Mouse (Mus musculus) lung, postnatal 14 days (tissue): ENCODE measurements around the gene Rxfp3.

Experiments used
- DNase-seq: peaks from one replicate; pipeline ENCODE4 v3.0.0; 2021

Rxfp3 gene

GRCm38 (mm10) chr15:11037711-11038110, at the start of gene Rxfp3:
Rxfp3 (minus strand) TSS chr15:11037991.
- DNase-seq, result no peak

GRCm38 (mm10) chr15:11084993-11085365, 47.2 kb upstream of the Rxfp3 start:
- no peak for DNase-seq

- no peak for DNase-seq
Measured at GRCm38 (mm10) chr15:11084241-11084992, 46.6 kb upstream of the Rxfp3 start.

- DNase-seq, result no peak
Measured at GRCm38 (mm10) chr15:11083678-11084077, 45.9 kb upstream of the Rxfp3 start.

- no peak for DNase-seq
Measured at GRCm38 (mm10) chr15:11082961-11083569, 45.3 kb upstream of the Rxfp3 start.

- DNase-seq, result no peak
Measured at GRCm38 (mm10) chr15:11075726-11076361, 38.1 kb upstream of the Rxfp3 start.

GRCm38 (mm10) chr15:11067891-11068290, 30.1 kb upstream of the Rxfp3 start:
- DNase-seq, result no peak

- no peak for DNase-seq
Measured at GRCm38 (mm10) chr15:11066299-11066698, 28.5 kb upstream of the Rxfp3 start.

GRCm38 (mm10) chr15:11065528-11066171, 27.9 kb upstream of the Rxfp3 start:
- DNase-seq, result no peak

GRCm38 (mm10) chr15:11064558-11065411, 27.0 kb upstream of the Rxfp3 start, which contains the start of gene Adamts12:
Adamts12 (plus strand) TSS chr15:11064790.
- DNase-seq, result peak; percentile 62

GRCm38 (mm10) chr15:11064160-11064557, 26.4 kb upstream of the Rxfp3 start:
- DNase-seq, result no peak

- DNase-seq, result no peak
Measured at GRCm38 (mm10) chr15:11062903-11063302, 25.1 kb upstream of the Rxfp3 start.

GRCm38 (mm10) chr15:11054440-11055080, 16.8 kb upstream of the Rxfp3 start:
- DNase-seq, result no peak

- DNase-seq, result no peak
Measured at GRCm38 (mm10) chr15:11053678-11054439, 16.1 kb upstream of the Rxfp3 start.

GRCm38 (mm10) chr15:11042828-11043227, 5.0 kb upstream of the Rxfp3 start:
- no peak for DNase-seq

- DNase-seq, result no peak
Measured at GRCm38 (mm10) chr15:11041229-11041628, 3.4 kb upstream of the Rxfp3 start.

- DNase-seq, result no peak
Measured at GRCm38 (mm10) chr15:11040067-11040466, 2.3 kb upstream of the Rxfp3 start.

- DNase-seq, result peak; percentile 59
Measured at GRCm38 (mm10) chr15:11038476-11038875, 685 bp upstream of the Rxfp3 start.

- DNase-seq, result no peak
Measured at GRCm38 (mm10) chr15:11037376-11037695, 455 bp downstream of the Rxfp3 start.

GRCm38 (mm10) chr15:11036535-11037375, 1.0 kb downstream of the Rxfp3 start:
- DNase-seq, result no peak
